Mouse (Mus musculus): ENCODE results near the gene Ak3.

The Ak3 gene

GRCm38 (mm10) chr19:28991391-28991790 is 56.4 kb downstream of the Ak3 start:
- no peak for DNase-seq (ENCODE audit: low spot score)

- peak; percentile 35 for DNase-seq (ENCODE audit: low spot score)
Observed at GRCm38 (mm10) chr19:28990590-28991221, 57.1 kb downstream of the Ak3 start.

GRCm38 (mm10) chr19:28990194-28990589 is 57.6 kb downstream of the Ak3 start, which contains the start of gene Cdc37l1:
TSS of gene Cdc37l1 (plus strand) at chr19:28990352.
- DNase-seq (ENCODE audit: low spot score): peak; percentile 93

- no peak for DNase-seq (ENCODE audit: low spot score)
Observed at GRCm38 (mm10) chr19:28989515-28989914, 58.2 kb downstream of the Ak3 start.

- no peak for DNase-seq (ENCODE audit: low spot score)
Observed at GRCm38 (mm10) chr19:28982617-28983016, 65.1 kb downstream of the Ak3 start.

- peak; percentile 77 for DNase-seq (ENCODE audit: low spot score)
Observed at GRCm38 (mm10) chr19:28974862-28975611, 72.7 kb downstream of the Ak3 start.
